Mouse (Mus musculus): ENCODE results near the gene Gm20379. TPM values are rescaled to one million over a fixed set of nuclear protein-coding genes. Genes with fewer than 3 reads are reported as not detected.

The Gm20379 gene
- polyA plus RNA-seq, 1 experiment from 2014 or later, result 1.4 TPM

DNA sequence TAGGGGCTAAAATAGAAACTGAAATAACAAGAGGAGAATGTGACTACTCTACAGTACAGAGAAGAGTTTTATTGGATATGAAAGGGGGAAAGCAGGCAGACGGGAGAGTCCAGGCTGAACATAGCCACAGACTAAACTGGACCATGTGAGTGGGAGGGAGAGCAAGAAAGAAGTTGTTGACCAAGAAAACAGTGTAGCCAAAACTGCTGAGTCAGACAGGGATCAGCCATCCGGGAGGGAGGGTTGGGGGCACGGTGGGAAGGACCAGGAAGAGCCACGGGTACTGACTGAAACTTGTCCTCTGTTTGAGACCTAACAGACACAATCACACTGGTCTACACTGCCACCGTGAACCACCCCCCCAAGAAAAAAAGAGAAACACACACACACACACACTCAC is 20.2 kb downstream of the Gm20379 start:
- Histone ChIP-seq H3K27ac (ENCODE audit: low read depth, low read length) (no peak overlapping the region), H3K9me3 (ENCODE audit: control insufficient read depth, low read length) (no peaks in the 10 kb centered on the region), H3K36me3 (ENCODE audit: control insufficient read depth, insufficient read depth, low read length) (peaks cover 18% of the 10 kb centered on the region; the same call in 1 of the 2 replicates), H3K27me3 (ENCODE audit: control insufficient read depth, insufficient read depth, low read length) (no peaks in the 10 kb centered on the region), H3K9ac (ENCODE audit: low read depth, low read length) (no peak overlapping the region), H3K4me2 (replicated peaks; ENCODE audit: low read depth, low read length) (no peak overlapping the region), H3K4me3 (ENCODE audit: low read length) (no peak overlapping the region), H3K4me1 (ENCODE audit: control insufficient read depth, insufficient read depth, low read length) (no peaks in the 10 kb centered on the region)
- peak; percentile 49; the same call in 1 of the 2 replicates for ATAC-seq (ENCODE audit: low FRiP score, low TSS enrichment)
- WGBS, result 50% methylated on average over 5 of the region's 5 CpGs

DNA sequence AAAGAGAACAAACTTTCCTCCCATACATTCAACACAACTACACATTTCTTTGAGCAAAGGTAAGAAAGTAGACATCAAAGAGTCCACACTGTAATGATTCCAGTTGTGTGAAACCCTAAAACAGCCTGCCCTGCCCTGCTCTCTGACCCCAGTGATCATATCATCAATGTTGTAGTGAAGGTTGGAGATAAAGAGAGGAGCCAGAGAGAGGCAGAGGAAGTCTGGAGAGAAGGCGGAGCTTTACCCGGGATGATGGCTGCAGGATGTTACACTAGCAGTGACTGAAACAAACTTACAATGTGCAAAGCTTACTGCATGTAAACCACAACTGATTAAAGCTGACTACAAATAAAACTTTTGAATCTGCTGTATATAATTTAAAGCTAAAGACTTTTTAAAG is 22.2 kb downstream of the Gm20379 start:
- ATAC-seq (ENCODE audit: low FRiP score, low TSS enrichment), result no peak
- no peaks in the 10 kb centered on the region for H3K4me1 ChIP-seq (ENCODE audit: control insufficient read depth, insufficient read depth, low read length)
- WGBS, result 90% methylated on average over 2 of the region's 2 CpGs

DNA sequence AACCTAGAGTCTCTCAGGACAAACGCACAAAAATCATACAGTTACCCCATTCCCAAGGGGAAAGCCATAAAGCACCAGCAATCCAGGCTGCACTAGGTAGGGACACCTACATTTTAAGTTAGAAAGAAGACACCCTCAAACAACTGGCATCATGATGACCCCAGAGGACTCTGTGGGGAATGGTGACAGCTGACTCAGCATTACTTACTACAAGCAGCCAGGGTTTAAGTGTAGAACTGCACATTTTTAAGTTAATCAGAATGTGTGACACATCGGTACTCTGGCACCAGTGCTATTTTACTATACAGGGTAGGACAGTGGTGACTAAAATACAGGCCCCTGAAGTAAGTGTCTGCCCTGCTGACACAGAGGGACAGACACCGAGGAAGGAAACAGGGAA is 24.8 kb downstream of the Gm20379 start:
- no peaks in the 10 kb centered on the region for H3K27me3 ChIP-seq (ENCODE audit: control insufficient read depth, insufficient read depth, low read length)
- no peak overlapping the region for H3K4me2 ChIP-seq (replicated peaks; ENCODE audit: low read depth, low read length)
- no peak overlapping the region for H3K27ac ChIP-seq (ENCODE audit: low read depth, low read length)
- H3K9me3 ChIP-seq (ENCODE audit: control insufficient read depth, low read length), result no peaks in the 10 kb centered on the region
- H3K4me1 ChIP-seq (ENCODE audit: control insufficient read depth, insufficient read depth, low read length), result no peaks in the 10 kb centered on the region
- no peak for ATAC-seq (ENCODE audit: low FRiP score, low TSS enrichment)
- H3K9ac ChIP-seq (ENCODE audit: low read depth, low read length), result no peak overlapping the region
- WGBS, result 97% methylated on average over 3 of the region's 3 CpGs
- no peak overlapping the region for H3K4me3 ChIP-seq (ENCODE audit: low read length)
- H3K36me3 ChIP-seq (ENCODE audit: control insufficient read depth, insufficient read depth, low read length), result peaks cover 15% of the 10 kb centered on the region; the same call in 1 of the 2 replicates

More for the DNA sequence above, 22.2 kb downstream of the Gm20379 start:
- Histone ChIP-seq H3K4me2 (replicated peaks; ENCODE audit: low read depth, low read length) (no peak overlapping the region), H3K27me3 (ENCODE audit: control insufficient read depth, insufficient read depth, low read length) (no peaks in the 10 kb centered on the region), H3K36me3 (ENCODE audit: control insufficient read depth, insufficient read depth, low read length) (peaks cover 16% of the 10 kb centered on the region; the same call in 1 of the 2 replicates), H3K4me3 (ENCODE audit: low read length) (no peak overlapping the region), H3K9ac (ENCODE audit: low read depth, low read length) (no peak overlapping the region), H3K9me3 (ENCODE audit: control insufficient read depth, low read length) (no peaks in the 10 kb centered on the region), H3K27ac (ENCODE audit: low read depth, low read length) (no peak overlapping the region)

DNA sequence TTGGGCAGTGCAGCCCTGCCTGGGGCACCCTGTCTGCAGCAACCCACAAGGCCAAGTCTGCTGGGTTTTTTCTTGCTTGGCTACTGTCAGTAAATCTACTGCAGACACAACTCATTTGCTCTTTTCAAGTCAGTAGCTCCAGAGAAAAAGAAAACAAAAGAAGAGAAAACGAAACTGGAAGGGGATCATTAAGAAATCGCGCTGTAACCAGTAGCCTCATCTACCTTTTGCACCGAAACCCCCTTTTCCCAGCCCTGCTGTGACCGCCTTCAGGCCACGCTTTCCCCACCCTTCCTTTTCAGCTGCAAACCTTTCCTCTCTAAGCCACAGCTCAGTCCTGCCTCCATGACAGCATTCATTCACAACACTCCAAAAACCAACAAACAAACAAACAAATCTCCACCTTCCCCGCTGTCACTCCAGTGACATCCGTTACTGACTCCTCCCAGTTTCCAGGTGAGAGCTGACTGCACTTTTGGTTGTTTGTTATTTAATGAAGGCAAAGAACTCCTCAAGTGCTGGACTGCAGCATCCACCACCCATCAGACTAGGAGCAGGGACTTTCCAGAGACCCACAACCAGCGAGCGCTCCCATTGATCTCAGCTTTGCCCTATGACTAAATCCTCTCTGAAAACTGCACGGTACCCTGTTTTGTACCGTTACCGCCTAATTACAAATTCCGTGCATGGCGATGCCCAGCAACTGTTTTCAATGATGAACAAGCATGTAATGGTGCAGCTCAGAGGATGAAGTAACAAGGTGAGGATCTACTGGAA is 26.5 kb downstream of the Gm20379 start:
- Histone ChIP-seq H3K9ac (ENCODE audit: low read depth, low read length) (no peak overlapping the region), H3K9me3 (ENCODE audit: control insufficient read depth, low read length) (no peaks in the 10 kb centered on the region), H3K4me2 (replicated peaks; ENCODE audit: low read depth, low read length) (no peak overlapping the region), H3K27ac (ENCODE audit: low read depth, low read length) (no peak overlapping the region), H3K4me3 (ENCODE audit: low read length) (no peak overlapping the region), H3K27me3 (ENCODE audit: control insufficient read depth, insufficient read depth, low read length) (no peaks in the 10 kb centered on the region), H3K4me1 (ENCODE audit: control insufficient read depth, insufficient read depth, low read length) (no peaks in the 10 kb centered on the region), H3K36me3 (ENCODE audit: control insufficient read depth, insufficient read depth, low read length) (peaks cover 15% of the 10 kb centered on the region; the same call in 1 of the 2 replicates)
- ATAC-seq (ENCODE audit: low FRiP score, low TSS enrichment), result no peak
- WGBS, result 85% methylated on average over 15 of the region's 15 CpGs

DNA sequence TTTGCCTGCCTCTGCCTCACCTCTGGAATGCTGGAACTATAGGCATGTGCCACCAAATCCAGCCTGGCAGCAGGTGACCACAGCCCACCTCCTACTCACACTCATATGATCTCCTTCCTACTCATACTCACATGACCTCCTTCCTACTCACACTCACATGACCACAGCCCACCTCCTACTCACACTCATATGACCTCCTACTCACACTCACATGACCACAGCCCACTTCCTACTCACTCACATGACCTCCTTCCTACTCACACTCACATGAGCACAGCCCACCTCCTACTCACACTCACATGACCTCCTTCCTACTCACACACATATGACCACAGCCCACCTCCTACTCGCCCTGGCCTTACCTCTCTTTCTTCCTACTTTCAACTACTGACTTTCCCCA is 31.1 kb downstream of the Gm20379 start:
- 95% methylated on average over 1 of the region's 1 CpGs for WGBS
- Histone ChIP-seq H3K9me3 (ENCODE audit: control insufficient read depth, low read length) (no peaks in the 10 kb centered on the region), H3K27me3 (ENCODE audit: control insufficient read depth, insufficient read depth, low read length) (no peaks in the 10 kb centered on the region), H3K36me3 (ENCODE audit: control insufficient read depth, insufficient read depth, low read length) (peaks cover 13% of the 10 kb centered on the region; the same call in 1 of the 2 replicates), H3K27ac (ENCODE audit: low read depth, low read length) (no peak overlapping the region), H3K9ac (ENCODE audit: low read depth, low read length) (no peak overlapping the region), H3K4me3 (ENCODE audit: low read length) (no peak overlapping the region), H3K4me1 (ENCODE audit: control insufficient read depth, insufficient read depth, low read length) (no peaks in the 10 kb centered on the region), H3K4me2 (replicated peaks; ENCODE audit: low read depth, low read length) (no peak overlapping the region)
- ATAC-seq (ENCODE audit: low FRiP score, low TSS enrichment), result no peak

DNA sequence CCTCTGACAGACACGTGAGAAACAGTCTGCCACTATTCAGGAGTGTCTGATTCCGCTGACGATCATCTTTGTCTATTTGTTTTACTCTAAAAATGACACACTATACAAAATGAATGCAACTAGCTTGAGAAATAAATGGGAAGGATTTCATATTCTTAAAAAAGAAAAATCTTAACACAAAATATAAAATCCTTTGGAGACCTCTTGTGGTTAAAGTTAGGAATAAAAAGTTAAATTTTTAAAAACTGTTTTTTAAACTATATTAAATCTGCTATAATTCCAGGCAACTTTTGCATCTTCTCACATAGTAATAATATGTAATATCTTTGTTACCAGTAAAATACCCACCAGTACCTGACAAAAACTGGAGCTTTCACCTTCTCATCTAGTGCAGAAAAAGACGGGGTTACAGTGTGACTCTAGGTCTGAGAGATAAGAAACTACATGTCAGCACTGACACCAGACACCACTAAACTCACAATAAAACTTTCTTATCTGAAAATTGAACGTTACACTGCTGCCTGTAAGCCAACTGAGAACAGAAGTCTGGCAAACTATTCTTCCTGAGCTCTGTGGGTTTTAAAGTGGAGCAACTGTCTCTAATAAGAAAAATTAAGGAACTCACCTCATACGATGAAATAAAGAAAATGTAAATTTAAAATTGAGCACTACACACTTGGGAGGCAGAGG is 32.1 kb downstream of the Gm20379 start:
- H3K27me3 ChIP-seq (ENCODE audit: control insufficient read depth, insufficient read depth, low read length), result no peaks in the 10 kb centered on the region
- WGBS, result 79% methylated on average over 6 of the region's 6 CpGs
- H3K4me3 ChIP-seq (ENCODE audit: low read length), result no peak overlapping the region
- H3K36me3 ChIP-seq (ENCODE audit: control insufficient read depth, insufficient read depth, low read length), result peaks cover 20% of the 10 kb centered on the region
- no peak overlapping the region for H3K9ac ChIP-seq (ENCODE audit: low read depth, low read length)
- H3K4me1 ChIP-seq (ENCODE audit: control insufficient read depth, insufficient read depth, low read length), result no peaks in the 10 kb centered on the region
- ATAC-seq (ENCODE audit: low FRiP score, low TSS enrichment), result no peak
- no peak overlapping the region for H3K4me2 ChIP-seq (replicated peaks; ENCODE audit: low read depth, low read length)
- no peak overlapping the region for H3K27ac ChIP-seq (ENCODE audit: low read depth, low read length)
- H3K9me3 ChIP-seq (ENCODE audit: control insufficient read depth, low read length), result no peaks in the 10 kb centered on the region

DNA sequence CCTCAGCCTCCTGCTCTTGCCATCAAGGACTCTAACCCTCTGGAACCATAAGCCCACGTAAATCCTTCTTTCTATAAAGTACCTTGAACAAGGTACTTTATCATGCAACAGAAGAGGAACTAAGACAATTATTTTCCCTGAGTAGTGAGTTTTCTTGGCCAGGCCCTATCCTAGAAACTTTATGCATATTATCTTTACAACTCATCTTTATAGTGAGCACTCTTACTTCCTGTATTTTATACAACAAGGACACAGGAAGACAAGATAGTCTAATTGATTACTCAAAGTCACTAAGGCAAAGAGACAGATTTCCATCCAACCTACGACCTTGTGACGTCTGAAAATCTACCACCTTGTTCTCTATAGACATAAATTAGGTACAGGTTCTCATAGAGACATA is 34.0 kb downstream of the Gm20379 start:
- Histone ChIP-seq H3K9ac (ENCODE audit: low read depth, low read length) (no peak overlapping the region), H3K27me3 (ENCODE audit: control insufficient read depth, insufficient read depth, low read length) (no peaks in the 10 kb centered on the region), H3K4me1 (ENCODE audit: control insufficient read depth, insufficient read depth, low read length) (no peaks in the 10 kb centered on the region), H3K36me3 (ENCODE audit: control insufficient read depth, insufficient read depth, low read length) (peaks cover 35% of the 10 kb centered on the region), H3K4me3 (ENCODE audit: low read length) (no peak overlapping the region), H3K27ac (ENCODE audit: low read depth, low read length) (no peak overlapping the region), H3K4me2 (replicated peaks; ENCODE audit: low read depth, low read length) (no peak overlapping the region), H3K9me3 (ENCODE audit: control insufficient read depth, low read length) (no peaks in the 10 kb centered on the region)
- ATAC-seq (ENCODE audit: low FRiP score, low TSS enrichment), result no peak
- 83% methylated on average over 3 of the region's 3 CpGs for WGBS

DNA sequence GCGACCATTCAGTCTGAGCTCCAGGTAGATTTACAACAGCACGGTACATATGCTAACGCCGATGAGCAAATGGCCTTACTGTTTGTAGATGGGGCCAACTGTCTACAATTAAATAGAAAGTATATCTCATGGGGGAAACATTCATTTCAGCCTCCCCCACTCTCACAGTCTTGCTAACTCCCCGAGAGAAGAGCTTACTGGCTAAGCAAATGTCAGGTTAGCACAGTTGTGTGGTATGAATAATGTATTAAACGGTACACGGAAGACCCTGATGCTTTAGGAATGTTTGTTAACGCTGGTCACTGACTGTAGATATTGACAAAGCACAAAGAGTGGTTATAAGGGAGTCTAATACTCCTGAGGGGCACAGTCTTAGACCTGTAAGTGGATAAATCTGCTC is 38.3 kb downstream of the Gm20379 start:
- H3K4me2 ChIP-seq (replicated peaks; ENCODE audit: low read depth, low read length), result no peak overlapping the region
- ATAC-seq (ENCODE audit: low FRiP score, low TSS enrichment), result no peak
- no peaks in the 10 kb centered on the region for H3K27me3 ChIP-seq (ENCODE audit: control insufficient read depth, insufficient read depth, low read length)
- WGBS, result 89% methylated on average over 8 of the region's 8 CpGs
- no peaks in the 10 kb centered on the region for H3K4me1 ChIP-seq (ENCODE audit: control insufficient read depth, insufficient read depth, low read length)
- no peak overlapping the region for H3K4me3 ChIP-seq (ENCODE audit: low read length)
- no peak overlapping the region for H3K9ac ChIP-seq (ENCODE audit: low read depth, low read length)
- no peak overlapping the region for H3K27ac ChIP-seq (ENCODE audit: low read depth, low read length)
- no peaks in the 10 kb centered on the region for H3K9me3 ChIP-seq (ENCODE audit: control insufficient read depth, low read length)
- H3K36me3 ChIP-seq (ENCODE audit: control insufficient read depth, insufficient read depth, low read length), result peaks cover 52% of the 10 kb centered on the region

DNA sequence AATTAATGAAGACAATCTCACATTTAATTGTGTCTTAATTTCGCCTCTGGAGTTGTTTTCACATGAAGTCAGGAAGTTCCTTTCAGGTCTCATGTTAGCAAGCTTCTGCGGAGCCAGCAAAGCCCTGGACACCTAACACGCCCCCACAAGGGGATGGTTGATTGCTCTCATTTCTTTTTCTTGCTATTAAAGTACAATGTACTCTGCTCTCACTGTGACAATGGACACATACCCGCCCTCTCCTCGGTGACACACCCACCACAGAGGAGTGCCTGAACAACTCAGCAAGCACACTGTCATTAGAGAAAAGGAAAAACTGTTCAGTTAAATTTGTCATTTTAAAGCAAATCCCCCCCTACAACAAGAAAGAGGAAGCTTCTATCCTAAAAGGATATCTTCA is 40.6 kb downstream of the Gm20379 start:
- no peak overlapping the region for H3K4me3 ChIP-seq (ENCODE audit: low read length)
- H3K27ac ChIP-seq (ENCODE audit: low read depth, low read length), result no peak overlapping the region
- WGBS, result 62% methylated on average over 5 of the region's 5 CpGs
- H3K9ac ChIP-seq (ENCODE audit: low read depth, low read length), result no peak overlapping the region
- no peak for ATAC-seq (ENCODE audit: low FRiP score, low TSS enrichment)
- H3K36me3 ChIP-seq (ENCODE audit: control insufficient read depth, insufficient read depth, low read length), result peaks cover 56% of the 10 kb centered on the region
- H3K4me1 ChIP-seq (ENCODE audit: control insufficient read depth, insufficient read depth, low read length), result no peaks in the 10 kb centered on the region
- no peak overlapping the region for H3K4me2 ChIP-seq (replicated peaks; ENCODE audit: low read depth, low read length)
- H3K9me3 ChIP-seq (ENCODE audit: control insufficient read depth, low read length), result no peaks in the 10 kb centered on the region
- no peaks in the 10 kb centered on the region for H3K27me3 ChIP-seq (ENCODE audit: control insufficient read depth, insufficient read depth, low read length)
